Mouse (Mus musculus) olfactory bulb, adult 2 months (tissue): ENCODE results near the gene Snx13.

Source experiments
- CTCF ChIP-seq: fragments of 200-500 bp; IDR thresholded peaks from 2 replicates; pipeline ENCODE4 v1.5.1; 2012; ENCODE audit warnings: low read depth, mild to moderate bottlenecking, low read length, moderate library complexity; ENCODE audit not compliant: insufficient read depth
- POLR2A ChIP-seq: fragments of 200-500 bp; IDR thresholded peaks from 2 replicates; pipeline ENCODE4 v1.6.1; 2012; ENCODE audit warnings: mild to moderate bottlenecking, low read depth, low read length, moderate library complexity; ENCODE audit not compliant: insufficient read depth

- TF ChIP-seq CTCF (no peak), POLR2A (no peak)
Measured at GRCm38 (mm10) chr12:35018679-35019237, 28.2 kb upstream of the Snx13 start.
